ENCODE assay signal across 25 mouse cellular contexts in genomic region chr7:143966621-143967020, GRCm38 (mm10). TPM values are rescaled to one million over a fixed set of nuclear protein-coding genes. Genes with fewer than 3 reads are reported as not detected.
DNase-seq lines count a peak whose midpoint lies in the region; ATAC-seq and TF ChIP-seq lines count a peak whose summit lies in the region.
"Had no signal": no experiment of that assay in that cellular context is flagged by ENCODE, and none has a peak within 500 bp of the region (broad histone marks: within the 10 kb centered on the region; RNA-seq: fewer than 3 reads in every experiment).

No protein-coding gene starts in this region.

- 71% methylated on average over 7 of the region's 7 CpGs for WGBS in kidney, embryonic 16.5 days
- WGBS in kidney, embryonic 14.5 days: 83% methylated on average over 7 of the region's 7 CpGs
- 46% methylated on average over 7 of the region's 7 CpGs for WGBS in lung, postnatal 0 days

- no peaks in the 10 kb centered on the region for H3K9me3 ChIP-seq in kidney, embryonic 16.5 days (ENCODE audit: low read length)
- no peaks in the 10 kb centered on the region for H3K9me3 ChIP-seq in kidney, embryonic 14.5 days (ENCODE audit: control insufficient read depth, low read length)
- H3K9me3 ChIP-seq in lung, postnatal 0 days (ENCODE audit: low read length): no peaks in the 10 kb centered on the region
- H3K9me3 ChIP-seq: heart, embryonic 10.5 days; heart, embryonic 13.5 days; hindbrain, embryonic 12.5 days; hindbrain, embryonic 15.5 days had no signal

- H3K4me2 ChIP-seq in kidney, embryonic 16.5 days (replicated peaks; ENCODE audit: low read depth, low read length): no peak overlapping the region
- H3K4me2 ChIP-seq in kidney, embryonic 14.5 days (replicated peaks; ENCODE audit: low read depth, low read length): no peak overlapping the region
- H3K4me2 ChIP-seq in lung, postnatal 0 days (replicated peaks; ENCODE audit: low read depth, low read length): no peak overlapping the region
- H3K4me2 ChIP-seq: heart, embryonic 13.5 days; hindbrain, embryonic 12.5 days; hindbrain, embryonic 15.5 days had no signal

- peak; percentile 34 for DNase-seq in fat pad, adult 2 months (ENCODE audit: extremely low read depth, low read depth, low spot score)
- DNase-seq in lung, postnatal 0 days (ENCODE audit: low spot score): peak; percentile 50
- DNase-seq in lung, postnatal 36 days: peak; percentile 62
- no peak for DNase-seq in ovary, postnatal 10 days (ENCODE audit: low spot score)
- no peak for DNase-seq in spleen, postnatal 4 days (ENCODE audit: low spot score in 2 of 2)
- DNase-seq: adrenal gland, postnatal 10 days; adrenal gland, postnatal 36 days; B cell, adult 2 months; cerebellum, adult 18-20 months; cerebellum, adult 9-10 months; cerebellum, postnatal 14 days; forebrain, postnatal 0 days; gastrocnemius, adult 2 months; gastrocnemius, postnatal 14 days; heart, adult 2 months; heart, postnatal 14 days had no signal

- no peak for TF ChIP-seq CTCF in lung, postnatal 0 days (IDR thresholded peaks at IDR 0.05)

- H3K27me3 ChIP-seq in kidney, embryonic 16.5 days (ENCODE audit: insufficient read depth, low read length): no peaks in the 10 kb centered on the region
- H3K27me3 ChIP-seq in kidney, embryonic 14.5 days (ENCODE audit: control insufficient read depth, insufficient read depth, low read length): no peaks in the 10 kb centered on the region
- H3K27me3 ChIP-seq in lung, postnatal 0 days (replicated peaks; ENCODE audit: insufficient read depth, low read length): no peaks in the 10 kb centered on the region
- H3K27me3 ChIP-seq: hindbrain, embryonic 12.5 days; hindbrain, embryonic 15.5 days; Patski had no signal

- TF ChIP-seq EP300 in lung, postnatal 0 days (IDR thresholded peaks at IDR 0.05): no peak

- H3K9ac ChIP-seq in kidney, embryonic 16.5 days (replicated peaks; ENCODE audit: low read length): 0 out of 2 replicates have a peak overlapping the region, but pooled peaks have one; percentile 22
- no peak overlapping the region for H3K9ac ChIP-seq in kidney, embryonic 14.5 days (ENCODE audit: low read depth, low read length)
- H3K9ac ChIP-seq in lung, postnatal 0 days (replicated peaks; ENCODE audit: low read depth): no peak overlapping the region
- H3K9ac ChIP-seq: forebrain, postnatal 0 days; heart, embryonic 13.5 days; hindbrain, embryonic 12.5 days; hindbrain, embryonic 15.5 days had no signal

- ATAC-seq in kidney, embryonic 16.5 days (ENCODE audit: low FRiP score, low TSS enrichment): no peak
- ATAC-seq in kidney, embryonic 14.5 days (ENCODE audit: low FRiP score, low TSS enrichment): no peak
- peak; percentile 75 for ATAC-seq in lung, postnatal 0 days
- ATAC-seq: forebrain, embryonic 14.5 days; forebrain, postnatal 0 days; Patski had no signal

- no peak overlapping the region for H3K4me3 ChIP-seq in kidney, embryonic 16.5 days (ENCODE audit: low read length)
- H3K4me3 ChIP-seq in kidney, embryonic 14.5 days (ENCODE audit: low read length): no peak overlapping the region
- no peak overlapping the region for H3K4me3 ChIP-seq in lung, postnatal 0 days (ENCODE audit: low read depth, low read length)
- H3K4me3 ChIP-seq: gastrocnemius, adult 2 months; heart, adult 2 months; heart, embryonic 10.5 days; heart, embryonic 13.5 days; hindbrain, embryonic 12.5 days; hindbrain, embryonic 15.5 days had no signal

- no peak overlapping the region for H3K27ac ChIP-seq in kidney, embryonic 16.5 days (ENCODE audit: low read length)
- H3K27ac ChIP-seq in kidney, embryonic 14.5 days (ENCODE audit: low read depth, low read length): no peak overlapping the region
- no peak overlapping the region for H3K27ac ChIP-seq in lung, postnatal 0 days (ENCODE audit: low read length)
- H3K27ac ChIP-seq: gastrocnemius, adult 2 months; heart, adult 2 months; heart, embryonic 10.5 days; heart, embryonic 13.5 days; hindbrain, embryonic 12.5 days; hindbrain, embryonic 15.5 days had no signal

- no peaks in the 10 kb centered on the region for H3K36me3 ChIP-seq in kidney, embryonic 16.5 days (ENCODE audit: insufficient read depth, low read length)
- no peaks in the 10 kb centered on the region for H3K36me3 ChIP-seq in kidney, embryonic 14.5 days (ENCODE audit: control insufficient read depth, insufficient read depth, low read length)
- no peaks in the 10 kb centered on the region for H3K36me3 ChIP-seq in lung, postnatal 0 days (ENCODE audit: insufficient read depth, low read length)
- H3K36me3 ChIP-seq: G1E; heart, embryonic 10.5 days; heart, embryonic 13.5 days; hindbrain, embryonic 12.5 days; hindbrain, embryonic 15.5 days had no signal

- no peaks in the 10 kb centered on the region for H3K4me1 ChIP-seq in kidney, embryonic 16.5 days (ENCODE audit: insufficient read depth, low read length)
- no peaks in the 10 kb centered on the region for H3K4me1 ChIP-seq in kidney, embryonic 14.5 days (ENCODE audit: control insufficient read depth, insufficient read depth, low read length)
- no peaks in the 10 kb centered on the region for H3K4me1 ChIP-seq in lung, postnatal 0 days (ENCODE audit: insufficient read depth, low read depth, low read length)
- H3K4me1 ChIP-seq: heart, embryonic 10.5 days; heart, embryonic 13.5 days; hindbrain, embryonic 12.5 days; hindbrain, embryonic 15.5 days had no signal

RNA-seq across cellular contexts. Expression of gene Shank2, which starts 35.1 kb away (rescaled TPM):
- 3.6 and 4.0 TPM in 2 replicates for polyA plus RNA-seq in kidney, embryonic 16.5 days (2015; fragmentation: Nextera tagmentation; extraction: Ambion mirVana)
- polyA plus RNA-seq in kidney, embryonic 14.5 days (2014; fragmentation: Nextera tagmentation; extraction: Ambion mirVana): 2.6 and 3.3 TPM in 2 replicates
- 0.76 and 1.2 TPM in 2 replicates for polyA plus RNA-seq in lung, postnatal 0 days (2015; fragmentation: Nextera tagmentation; extraction: Ambion mirVana)
- polyA plus RNA-seq: G1E had no signal

Comparison
In these comparisons a context has a peak if more than half of its experiments do, and no peak if none do; other contexts are left out.
1. DNase-seq: peak in fat pad, adult 2 months (single experiment), lung, postnatal 0 days (single experiment) and lung, postnatal 36 days (single experiment); none in ovary, postnatal 10 days (single experiment) and spleen, postnatal 4 days (0 of 2).